Mouse (Mus musculus) hindbrain, embryonic 16.5 days (tissue): ENCODE results near the gene Ttc34. TPM values are rescaled to one million over a fixed set of nuclear protein-coding genes. Genes with fewer than 3 reads are reported as not detected.
A peak's percentile ranks its signal among the peaks of the same experiment; 100 is the strongest.

Experiments used
- ATAC-seq: fragments of 200-750 bp; cut with Nextera tagmentation; 2 replicates; pipeline ENCODE4 v1.8.0; 2017; ENCODE audit warnings: moderate TSS enrichment, moderate library complexity
- H3K27ac ChIP-seq: fragments of 300-500 bp; sonication (generic); 2 replicates; pipeline ENCODE4 v1.5.1; 2014; ENCODE audit warnings: low read depth, mild to moderate bottlenecking, control low read depth, low read length, moderate library complexity
- H3K27me3 ChIP-seq: fragments of 300-500 bp; sonication (generic); replicated peaks from 2 replicates; pipeline ENCODE4 v1.6.1; 2014; ENCODE audit warnings: low read length; ENCODE audit not compliant: control insufficient read depth, insufficient read depth
- H3K36me3 ChIP-seq: fragments of 300-500 bp; sonication (generic); 2 replicates; pipeline ENCODE4 v1.6.1; 2014; ENCODE audit warnings: mild to moderate bottlenecking, low read length, moderate library complexity, mixed read lengths; ENCODE audit not compliant: control insufficient read depth, insufficient read depth
- H3K4me1 ChIP-seq: fragments of 300-500 bp; sonication (generic); 2 replicates; pipeline ENCODE4 v1.6.1; 2014; ENCODE audit warnings: low read depth, low read length; ENCODE audit not compliant: control insufficient read depth, insufficient read depth
- H3K4me2 ChIP-seq: fragments of 300-500 bp; sonication (generic); 2 replicates; pipeline ENCODE4 v1.6.1; 2014; ENCODE audit warnings: mild to moderate bottlenecking, low read length, control low read depth, moderate library complexity
- H3K4me3 ChIP-seq: fragments of 300-500 bp; sonication (generic); 2 replicates; pipeline ENCODE4 v1.5.1; 2014; ENCODE audit warnings: mild to moderate bottlenecking, low read length, control low read depth, moderate library complexity
- H3K9ac ChIP-seq: fragments of 300-500 bp; sonication (generic); 2 replicates; pipeline ENCODE4 v1.6.1; 2014; ENCODE audit warnings: low read depth, mild to moderate bottlenecking, control low read depth, low read length, moderate library complexity
- H3K9me3 ChIP-seq: fragments of 300-500 bp; sonication (generic); 2 replicates; pipeline ENCODE4 v1.6.1; 2014; ENCODE audit warnings: mild to moderate bottlenecking, low read length, moderate library complexity; ENCODE audit not compliant: control insufficient read depth
- WGBS: fragments of 180-500 bp; shearing (Covaris S2); extraction: QIAGEN DNeasy Blood & Tissue Kit; methylation state at CpG from one replicate; pipeline ENCODE4 v1.1.7; 2014; 5-methylcytosine and 5-hydroxymethylcytosine counted together
- polyA plus RNA-seq: library from polyadenylated mRNA; unstranded; fragments of >200 nt; fragmentation: Nextera tagmentation; extraction: Ambion mirVana; gene quantifications from 2 replicates; pipeline ENCODE4 v1.2.1, GENCODE M21; 2015

Ttc34 gene
- polyA plus RNA-seq, 1 experiment from 2014 or later: 2.3 TPM

GRCm38 (mm10) chr4:154864271-154864771, 27.1 kb downstream of the Ttc34 start:
- Histone ChIP-seq H3K4me3 (peak overlapping the region; percentile 44), H3K9ac (peak overlapping the region; percentile 61), H3K9me3 (no peaks in the 10 kb centered on the region), H3K36me3 (no peaks in the 10 kb centered on the region), H3K27me3 (no peaks in the 10 kb centered on the region), H3K4me2 (peak overlapping the region; percentile 67), H3K27ac (peak overlapping the region; percentile 76), H3K4me1 (peaks cover 13% of the 10 kb centered on the region)
- peak; percentile 94 for ATAC-seq
- WGBS: under 1% methylated on average over 18 of the region's 18 CpGs

GRCm38 (mm10) chr4:154864961-154865760, 27.9 kb downstream of the Ttc34 start:
- peaks cover 13% of the 10 kb centered on the region for H3K4me1 ChIP-seq
- peak overlapping the region; percentile 76 for H3K27ac ChIP-seq
- H3K4me2 ChIP-seq: peak overlapping the region; percentile 67
- no peak for ATAC-seq
- peak overlapping the region; percentile 61 for H3K9ac ChIP-seq
- H3K4me3 ChIP-seq: no peak overlapping the region; the same call in 1 of the 2 replicates
- H3K36me3 ChIP-seq: no peaks in the 10 kb centered on the region
- no peaks in the 10 kb centered on the region for H3K9me3 ChIP-seq
- 83% methylated on average over 18 of the region's 18 CpGs for WGBS
- H3K27me3 ChIP-seq: no peaks in the 10 kb centered on the region

GRCm38 (mm10) chr4:154866391-154866790, 29.1 kb downstream of the Ttc34 start:
- Histone ChIP-seq H3K4me3 (no peak overlapping the region), H3K27ac (no peak overlapping the region), H3K4me1 (peaks cover 13% of the 10 kb centered on the region), H3K9me3 (no peaks in the 10 kb centered on the region), H3K36me3 (no peaks in the 10 kb centered on the region), H3K4me2 (no peak overlapping the region), H3K27me3 (no peaks in the 10 kb centered on the region), H3K9ac (no peak overlapping the region)
- no peak for ATAC-seq
- WGBS: 91% methylated on average over 5 of the region's 5 CpGs

- Histone ChIP-seq H3K4me1 (peaks cover 15% of the 10 kb centered on the region), H3K9me3 (no peaks in the 10 kb centered on the region), H3K9ac (no peak overlapping the region), H3K36me3 (no peaks in the 10 kb centered on the region), H3K4me3 (no peak overlapping the region), H3K27ac (no peak overlapping the region), H3K4me2 (no peak overlapping the region), H3K27me3 (no peaks in the 10 kb centered on the region)
- no peak for ATAC-seq
- WGBS: 82% methylated on average over 6 of the region's 6 CpGs
Measured at GRCm38 (mm10) chr4:154867257-154867656, 30.0 kb downstream of the Ttc34 start.

- 89% methylated on average over 7 of the region's 7 CpGs for WGBS
Measured at GRCm38 (mm10) chr4:154869440-154869839, 32.2 kb downstream of the Ttc34 start, which contains the start of gene Mmel1. Gene Mmel1, plus strand, starts transcription at chr4:154869585.

GRCm38 (mm10) chr4:154870721-154871120, 33.5 kb downstream of the Ttc34 start:
- no peaks in the 10 kb centered on the region for H3K27me3 ChIP-seq
- H3K36me3 ChIP-seq: no peaks in the 10 kb centered on the region
- H3K4me2 ChIP-seq: no peak overlapping the region
- H3K27ac ChIP-seq: no peak overlapping the region
- ATAC-seq: no peak
- WGBS: 90% methylated on average over 3 of the region's 4 CpGs
- H3K4me1 ChIP-seq: peaks cover 2% of the 10 kb centered on the region; the same call in 1 of the 2 replicates
- no peak overlapping the region for H3K4me3 ChIP-seq
- H3K9me3 ChIP-seq: no peaks in the 10 kb centered on the region
- H3K9ac ChIP-seq: no peak overlapping the region

More at GRCm38 (mm10) chr4:154869440-154869839, 32.2 kb downstream of the Ttc34 start, which contains the start of gene Mmel1:
- no peaks in the 10 kb centered on the region for H3K9me3 ChIP-seq
- no peak within 1 kb of the TSS for H3K4me3 ChIP-seq
- ATAC-seq: no peak
- no peak within 1 kb of the TSS for H3K27ac ChIP-seq
- H3K9ac ChIP-seq: no peak within 1 kb of the TSS
- H3K4me2 ChIP-seq: no peak within 1 kb of the TSS
- no peaks in the 10 kb centered on the region for H3K36me3 ChIP-seq
- peaks cover 10% of the 10 kb centered on the region for H3K4me1 ChIP-seq
- no peaks in the 10 kb centered on the region for H3K27me3 ChIP-seq

GRCm38 (mm10) chr4:154871757-154872251, 34.5 kb downstream of the Ttc34 start:
- H3K27ac ChIP-seq: no peak overlapping the region
- H3K36me3 ChIP-seq: no peaks in the 10 kb centered on the region
- peak overlapping the region; percentile 45 for H3K4me2 ChIP-seq
- WGBS: 3% methylated on average over 13 of the region's 13 CpGs
- peak overlapping the region; percentile 63 for H3K9ac ChIP-seq
- H3K27me3 ChIP-seq: no peaks in the 10 kb centered on the region
- peak; percentile 83 for ATAC-seq
- peak overlapping the region; percentile 39 for H3K4me3 ChIP-seq
- H3K4me1 ChIP-seq: peaks cover 2% of the 10 kb centered on the region; the same call in 1 of the 2 replicates
- H3K9me3 ChIP-seq: no peaks in the 10 kb centered on the region

GRCm38 (mm10) chr4:154873186-154873585, 35.9 kb downstream of the Ttc34 start:
- no peak for ATAC-seq
- Histone ChIP-seq H3K4me3 (no peak overlapping the region), H3K27ac (no peak overlapping the region), H3K36me3 (no peaks in the 10 kb centered on the region), H3K4me2 (no peak overlapping the region), H3K27me3 (no peaks in the 10 kb centered on the region), H3K4me1 (peaks cover 3% of the 10 kb centered on the region), H3K9me3 (no peaks in the 10 kb centered on the region), H3K9ac (no peak overlapping the region)
- 72% methylated on average over 6 of the region's 6 CpGs for WGBS

GRCm38 (mm10) chr4:154877864-154878548, 40.7 kb downstream of the Ttc34 start:
- peak overlapping the region; percentile 56 for H3K9ac ChIP-seq
- H3K27me3 ChIP-seq: no peaks in the 10 kb centered on the region
- H3K4me2 ChIP-seq: peak overlapping the region; percentile 73
- peaks cover 4% of the 10 kb centered on the region for H3K4me1 ChIP-seq
- peak; percentile 98 for ATAC-seq
- 12% methylated on average over 18 of the region's 18 CpGs for WGBS
- no peaks in the 10 kb centered on the region for H3K36me3 ChIP-seq
- H3K4me3 ChIP-seq: peak overlapping the region; percentile 41
- peak overlapping the region; percentile 68 for H3K27ac ChIP-seq
- H3K9me3 ChIP-seq: no peaks in the 10 kb centered on the region
